Mouse (Mus musculus) spleen, adult 2 months (tissue): ENCODE measurements around the gene Zfp607a. TPM values are rescaled to one million over a fixed set of nuclear protein-coding genes. Genes with fewer than 3 reads are reported as not detected.

Source experiments
- DNase-seq, 2 experiments: peaks; one replicate each; pipeline versions ENCODE4 v3.0.0 to v3.0.0-alpha.2; 2012 to 2021; ENCODE audit warnings: low spot score in 2 of 2, low read depth in 1 of 2
- H3K27ac ChIP-seq: fragments of 200-500 bp; 2 replicates; pipeline ENCODE4 v1.5.1; 2012; ENCODE audit warnings: low read length, inconsistent platforms; ENCODE audit not compliant: insufficient read depth
- H3K27me3 ChIP-seq: fragments of 200-500 bp; 2 replicates; pipeline ENCODE4 v1.6.1; 2012; ENCODE audit warnings: mild to moderate bottlenecking, moderate library complexity, low read length, inconsistent platforms; ENCODE audit not compliant: control insufficient read depth, insufficient read depth
- H3K36me3 ChIP-seq: fragments of 200-500 bp; 2 replicates; pipeline ENCODE4 v1.6.1; 2012; ENCODE audit warnings: mild to moderate bottlenecking, low read length, inconsistent platforms; ENCODE audit not compliant: control insufficient read depth, insufficient read depth
- H3K4me1 ChIP-seq: fragments of 200-500 bp; 2 replicates; pipeline ENCODE4 v1.6.1; 2011; ENCODE audit warnings: inconsistent platforms; ENCODE audit not compliant: control insufficient read depth, insufficient read depth, insufficient read length
- H3K4me3 ChIP-seq: fragments of 200-500 bp; 2 replicates; pipeline ENCODE4 v1.5.1; 2011; ENCODE audit warnings: mild to moderate bottlenecking, inconsistent platforms; ENCODE audit not compliant: insufficient read depth, insufficient read length; ENCODE audit errors: extremely low read depth
- CTCF ChIP-seq: fragments of 200-500 bp; IDR thresholded peaks from 2 replicates; pipeline ENCODE4 v1.5.1; 2011; ENCODE audit warnings: mild to moderate bottlenecking, inconsistent platforms; ENCODE audit not compliant: insufficient read depth, insufficient read length, insufficient replicate concordance; ENCODE audit errors: extremely low read depth
- POLR2A ChIP-seq: fragments of 200-500 bp; IDR thresholded peaks from 2 replicates; pipeline ENCODE4 v1.6.1; 2011; ENCODE audit warnings: low read depth, low read length, inconsistent platforms
- WGBS: fragments of 180-500 bp; shearing (Covaris S2); methylation state at CpG from one replicate; pipeline ENCODE4 v1.1.7; 2018; 5-methylcytosine and 5-hydroxymethylcytosine counted together
- polyA plus RNA-seq: library from polyadenylated mRNA; depleted of rRNA; stranded (reverse); fragments of >200 nt; gene quantifications from 2 replicates; pipeline ENCODE4 v1.2.3, GENCODE M21; 2012; rRNA removed

Zfp607a gene
- 0.54 and 0.88 TPM in 2 replicates for polyA plus RNA-seq

- no peak within 1 kb of the TSS for H3K4me3 ChIP-seq
Observed at GRCm38 (mm10) chr7:27857227-27857626, at the start of gene Zfp607a. Gene Zfp607a (plus strand): TSS chr7:27857527.

GRCm38 (mm10) chr7:27818526-27819110 lies 38.7 kb upstream of the Zfp607a start:
- TF ChIP-seq CTCF (no peak), POLR2A (no peak)
- WGBS = 94% methylated on average over 7 of the region's 7 CpGs
- Histone ChIP-seq H3K4me1 (no peaks in the 10 kb centered on the region), H3K36me3 (peaks cover 14% of the 10 kb centered on the region), H3K27ac (no peak overlapping the region), H3K27me3 (no peaks in the 10 kb centered on the region), H3K4me3 (no peak overlapping the region)
- no peak for DNase-seq

More at GRCm38 (mm10) chr7:27857227-27857626, at the start of gene Zfp607a:
- Histone ChIP-seq H3K4me1 (peaks cover 6% of the 10 kb centered on the region; the same call in 1 of the 2 replicates), H3K27ac (no peak within 1 kb of the TSS), H3K27me3 (no peaks in the 10 kb centered on the region), H3K36me3 (peaks cover 4% of the 10 kb centered on the region; the same call in 1 of the 2 replicates)
- WGBS = 95% methylated on average over 1 of the region's 1 CpGs
- TF ChIP-seq CTCF (no peak), POLR2A (no peak)
- no peak for DNase-seq

- peaks cover 9% of the 10 kb centered on the region for H3K36me3 ChIP-seq
- TF ChIP-seq POLR2A (no peak), CTCF (no peak)
- H3K27ac ChIP-seq = no peak overlapping the region
- no peak for DNase-seq
- H3K27me3 ChIP-seq = no peaks in the 10 kb centered on the region
- no peak overlapping the region for H3K4me3 ChIP-seq
- H3K4me1 ChIP-seq = no peaks in the 10 kb centered on the region
Observed at GRCm38 (mm10) chr7:27822611-27823010, 34.7 kb upstream of the Zfp607a start.

- no peaks in the 10 kb centered on the region; the same call in none of the 2 replicates for H3K4me1 ChIP-seq
- TF ChIP-seq CTCF = no peak
- no peak for TF ChIP-seq POLR2A
- H3K36me3 ChIP-seq = no peaks in the 10 kb centered on the region
- H3K27me3 ChIP-seq = no peaks in the 10 kb centered on the region
- 88% methylated on average over 2 of the region's 2 CpGs for WGBS
- H3K27ac ChIP-seq = no peak overlapping the region
- no peak for DNase-seq
- no peak overlapping the region for H3K4me3 ChIP-seq
Observed at GRCm38 (mm10) chr7:27834131-27834530, 23.2 kb upstream of the Zfp607a start.

- no peak for DNase-seq
- no peak for TF ChIP-seq POLR2A
- no peak for TF ChIP-seq CTCF
- Histone ChIP-seq H3K27ac (no peak overlapping the region), H3K4me1 (no peaks in the 10 kb centered on the region; the same call in none of the 2 replicates), H3K36me3 (no peaks in the 10 kb centered on the region), H3K27me3 (no peaks in the 10 kb centered on the region), H3K4me3 (peak overlapping the region; percentile 83)
- 36% methylated on average over 6 of the region's 6 CpGs for WGBS
Observed at GRCm38 (mm10) chr7:27837896-27838295, 19.4 kb upstream of the Zfp607a start.

- peak within 1 kb of the TSS; percentile 47; the same call in 1 of the 2 replicates for H3K27ac ChIP-seq
- no peaks in the 10 kb centered on the region; the same call in none of the 2 replicates for H3K4me1 ChIP-seq
- H3K36me3 ChIP-seq = peaks cover 1% of the 10 kb centered on the region; the same call in 1 of the 2 replicates
- TF ChIP-seq CTCF (no peak), POLR2A (peak; percentile 0; the same call in 1 of the 2 replicates)
- peak within 1 kb of the TSS; percentile 83 for H3K4me3 ChIP-seq
- no peaks in the 10 kb centered on the region for H3K27me3 ChIP-seq
- 5% methylated on average over 34 of the region's 34 CpGs for WGBS
- peak; percentile 45 to 76 for DNase-seq
Observed at GRCm38 (mm10) chr7:27838323-27839249, 18.7 kb upstream of the Zfp607a start, which contains the start of gene Zfp59. Gene Zfp59 (plus strand): TSS chr7:27838607.
